Mouse (Mus musculus): ENCODE data around the gene Gtpbp6.

- no peak for TF ChIP-seq MYOD1 (IDR thresholded peaks at IDR 0.05; ENCODE audit: control insufficient read depth, insufficient read length, low read depth)
- no peak for TF ChIP-seq CTCF (IDR thresholded peaks at IDR 0.05; ENCODE audit: control insufficient read depth, insufficient read depth, insufficient read length)
- no peak for TF ChIP-seq MAX (IDR thresholded peaks at IDR 0.05)
- TF ChIP-seq USF1 (IDR thresholded peaks at IDR 0.05; ENCODE audit: low read depth): no peak
- TF ChIP-seq CEBPB (IDR thresholded peaks at IDR 0.05; ENCODE audit: low read depth): no peak
- TF ChIP-seq FOSL1 (IDR thresholded peaks at IDR 0.05; ENCODE audit: insufficient read depth, low read length, poor library complexity, severe bottlenecking): no peak
These were observed 13.2 kb downstream of the Gtpbp6 start for GRCm38 (mm10) chr5:110094847-110095213.

All from C2C12 (cell line).